Mouse (Mus musculus): ENCODE data around the gene Itpa. TPM values are rescaled to one million over a fixed set of nuclear protein-coding genes. Genes with fewer than 3 reads are reported as not detected.

The Itpa gene
- 80.9 and 83.2 TPM in 2 replicates for polyA plus RNA-seq (2015; fragmentation: Nextera tagmentation; extraction: Ambion mirVana)

GRCm38 (mm10) chr2:130667559-130667958 is at the start of gene Itpa:
TSS of gene Itpa (plus strand) at chr2:130667610.
- peak within 1 kb of the TSS; percentile 79 for H3K27ac ChIP-seq (replicated peaks)
- no peaks in the 10 kb centered on the region for H3K9me3 ChIP-seq
- peak within 1 kb of the TSS; percentile 79 for H3K4me2 ChIP-seq
- peak; percentile 51; the same call in 1 of the 2 replicates for ATAC-seq (ENCODE audit: extremely low read depth, insufficient number of reproducible peaks, low FRiP score, low TSS enrichment)
- peaks cover 41% of the 10 kb centered on the region for H3K4me1 ChIP-seq
- H3K4me3 ChIP-seq = peak within 1 kb of the TSS; percentile 63
- H3K9ac ChIP-seq = peak within 1 kb of the TSS; percentile 82
- H3K27me3 ChIP-seq (replicated peaks) = no peaks in the 10 kb centered on the region
- peaks cover 24% of the 10 kb centered on the region for H3K36me3 ChIP-seq
- WGBS = under 1% methylated on average over 31 of the region's 31 CpGs

- peaks cover 76% of the 10 kb centered on the region for H3K36me3 ChIP-seq
- no peak for ATAC-seq (ENCODE audit: extremely low read depth, insufficient number of reproducible peaks, low FRiP score, low TSS enrichment)
- no peak overlapping the region for H3K4me2 ChIP-seq
- no peak overlapping the region for H3K4me3 ChIP-seq
- H3K27ac ChIP-seq (replicated peaks) = no peak overlapping the region
- 90% methylated on average over 7 of the region's 7 CpGs for WGBS
- H3K27me3 ChIP-seq (replicated peaks) = no peaks in the 10 kb centered on the region
- no peak overlapping the region for H3K9ac ChIP-seq
- no peaks in the 10 kb centered on the region for H3K4me1 ChIP-seq
- no peaks in the 10 kb centered on the region for H3K9me3 ChIP-seq
Observed at GRCm38 (mm10) chr2:130618972-130619371, 48.4 kb upstream of the Itpa start.

- Histone ChIP-seq H3K9ac (no peak overlapping the region), H3K4me3 (peak overlapping the region; percentile 99; the same call in 1 of the 2 replicates), H3K4me1 (peaks cover 13% of the 10 kb centered on the region), H3K9me3 (no peaks in the 10 kb centered on the region), H3K36me3 (peaks cover 48% of the 10 kb centered on the region), H3K4me2 (peak overlapping the region; percentile 91), H3K27ac (replicated peaks) (no peak overlapping the region), H3K27me3 (replicated peaks) (peaks cover 15% of the 10 kb centered on the region)
- ATAC-seq (ENCODE audit: extremely low read depth, insufficient number of reproducible peaks, low FRiP score, low TSS enrichment) = no peak
- 57% methylated on average over 3 of the region's 3 CpGs for WGBS
Observed at GRCm38 (mm10) chr2:130628424-130628823, 39.0 kb upstream of the Itpa start.

GRCm38 (mm10) chr2:130629080-130629838 is 38.2 kb upstream of the Itpa start:
- Histone ChIP-seq H3K4me3 (peak overlapping the region; percentile 99), H3K27me3 (replicated peaks) (peaks cover 23% of the 10 kb centered on the region), H3K4me1 (peaks cover 16% of the 10 kb centered on the region), H3K27ac (replicated peaks) (peak overlapping the region; percentile 73; the same call in 1 of the 2 replicates), H3K9me3 (no peaks in the 10 kb centered on the region), H3K4me2 (peak overlapping the region; percentile 91), H3K36me3 (peaks cover 40% of the 10 kb centered on the region), H3K9ac (peak overlapping the region; percentile 95)
- ATAC-seq (ENCODE audit: extremely low read depth, insufficient number of reproducible peaks, low FRiP score, low TSS enrichment) = no peak
- 1% methylated on average over 37 of the region's 37 CpGs for WGBS

GRCm38 (mm10) chr2:130629839-130630203 is 37.6 kb upstream of the Itpa start, which contains the start of the genes Fastkd5 and Ubox5:
TSS of gene Fastkd5 (minus strand) at chr2:130630027.
TSS of gene Ubox5 (minus strand) at chr2:130630038.
- Histone ChIP-seq H3K9me3 (no peaks in the 10 kb centered on the region), H3K4me2 (peak within 1 kb of the TSS; percentile 91), H3K27ac (replicated peaks) (peak within 1 kb of the TSS; percentile 73; the same call in 1 of the 2 replicates), H3K36me3 (peaks cover 35% of the 10 kb centered on the region), H3K9ac (peak within 1 kb of the TSS; percentile 95), H3K27me3 (replicated peaks) (peaks cover 29% of the 10 kb centered on the region), H3K4me3 (peak within 1 kb of the TSS; percentile 99), H3K4me1 (peaks cover 22% of the 10 kb centered on the region)
- 0 out of 2 replicates have a peak, but pooled peaks have one; percentile 69 for ATAC-seq (ENCODE audit: extremely low read depth, insufficient number of reproducible peaks, low FRiP score, low TSS enrichment)
- 1% methylated on average over 25 of the region's 25 CpGs for WGBS

- H3K27ac ChIP-seq (replicated peaks) = no peak overlapping the region
- H3K9ac ChIP-seq = no peak overlapping the region
- no peaks in the 10 kb centered on the region for H3K9me3 ChIP-seq
- peaks cover 55% of the 10 kb centered on the region for H3K27me3 ChIP-seq (replicated peaks)
- H3K4me1 ChIP-seq = peaks cover 36% of the 10 kb centered on the region
- no peak overlapping the region for H3K4me3 ChIP-seq
- no peak overlapping the region for H3K4me2 ChIP-seq
- H3K36me3 ChIP-seq = peaks cover 10% of the 10 kb centered on the region
- WGBS = 73% methylated on average over 1 of the region's 1 CpGs
- ATAC-seq (ENCODE audit: extremely low read depth, insufficient number of reproducible peaks, low FRiP score, low TSS enrichment) = no peak
Observed at GRCm38 (mm10) chr2:130632416-130632815, 35.0 kb upstream of the Itpa start.

GRCm38 (mm10) chr2:130632887-130633675 is 34.3 kb upstream of the Itpa start:
- Histone ChIP-seq H3K4me2 (no peak overlapping the region), H3K4me1 (peaks cover 36% of the 10 kb centered on the region), H3K27me3 (replicated peaks) (peaks cover 62% of the 10 kb centered on the region), H3K27ac (replicated peaks) (no peak overlapping the region), H3K9ac (no peak overlapping the region), H3K36me3 (peaks cover 4% of the 10 kb centered on the region; the same call in 1 of the 2 replicates), H3K4me3 (no peak overlapping the region), H3K9me3 (no peaks in the 10 kb centered on the region)
- no peak for ATAC-seq (ENCODE audit: extremely low read depth, insufficient number of reproducible peaks, low FRiP score, low TSS enrichment)
- WGBS = 57% methylated on average over 5 of the region's 5 CpGs

GRCm38 (mm10) chr2:130634006-130634738 is 33.2 kb upstream of the Itpa start:
- H3K4me1 ChIP-seq = peaks cover 27% of the 10 kb centered on the region
- ATAC-seq (ENCODE audit: extremely low read depth, insufficient number of reproducible peaks, low FRiP score, low TSS enrichment) = no peak
- H3K4me3 ChIP-seq = peak overlapping the region; percentile 56
- 16% methylated on average over 13 of the region's 14 CpGs for WGBS
- peaks cover 72% of the 10 kb centered on the region for H3K27me3 ChIP-seq (replicated peaks)
- H3K27ac ChIP-seq (replicated peaks) = no peak overlapping the region
- peak overlapping the region; percentile 73 for H3K9ac ChIP-seq
- H3K9me3 ChIP-seq = no peaks in the 10 kb centered on the region
- H3K36me3 ChIP-seq = no peaks in the 10 kb centered on the region
- peak overlapping the region; percentile 91 for H3K4me2 ChIP-seq

GRCm38 (mm10) chr2:130634739-130635411 is 32.5 kb upstream of the Itpa start:
- no peak overlapping the region for H3K27ac ChIP-seq (replicated peaks)
- ATAC-seq (ENCODE audit: extremely low read depth, insufficient number of reproducible peaks, low FRiP score, low TSS enrichment) = peak; percentile 34; the same call in 1 of the 2 replicates
- peak overlapping the region; percentile 73 for H3K9ac ChIP-seq
- peak overlapping the region; percentile 56 for H3K4me3 ChIP-seq
- no peaks in the 10 kb centered on the region for H3K9me3 ChIP-seq
- H3K4me2 ChIP-seq = peak overlapping the region; percentile 91
- 1% methylated on average over 38 of the region's 38 CpGs for WGBS
- H3K36me3 ChIP-seq = no peaks in the 10 kb centered on the region
- peaks cover 26% of the 10 kb centered on the region for H3K4me1 ChIP-seq
- H3K27me3 ChIP-seq (replicated peaks) = peaks cover 78% of the 10 kb centered on the region

- Histone ChIP-seq H3K4me2 (peak overlapping the region; percentile 91), H3K4me1 (peaks cover 23% of the 10 kb centered on the region), H3K36me3 (no peaks in the 10 kb centered on the region), H3K9me3 (no peaks in the 10 kb centered on the region), H3K4me3 (peak overlapping the region; percentile 56), H3K9ac (peak overlapping the region; percentile 73), H3K27ac (replicated peaks) (no peak overlapping the region), H3K27me3 (replicated peaks) (peaks cover 86% of the 10 kb centered on the region)
- WGBS = 14% methylated on average over 21 of the region's 21 CpGs
- no peak for ATAC-seq (ENCODE audit: extremely low read depth, insufficient number of reproducible peaks, low FRiP score, low TSS enrichment)
Observed at GRCm38 (mm10) chr2:130635847-130636246, 31.6 kb upstream of the Itpa start.
